In genomic region chr3:123264706-123265105, GRCm38 (mm10) we compare ENCODE assay signal across 8 mouse cellular contexts. TPM values are rescaled to one million over a fixed set of nuclear protein-coding genes. Genes with fewer than 3 reads are reported as not detected.
A peak's percentile ranks its signal among the peaks of the same experiment; 100 is the strongest.
DNase-seq lines count a peak whose midpoint lies in the region; ATAC-seq and TF ChIP-seq lines count a peak whose summit lies in the region.

No protein-coding gene starts in this region.

- peak overlapping the region; percentile 21; the same call in 1 of the 2 replicates for H3K4me3 ChIP-seq in liver, adult 2 months (ENCODE audit: insufficient read depth, low read depth, low read length)
- H3K4me3 ChIP-seq in liver, embryonic 11.5 days (ENCODE audit: low read depth, low read length), result no peak overlapping the region
- peak overlapping the region; percentile 17 for H3K4me3 ChIP-seq in embryonic facial prominence, embryonic 12.5 days
- peak overlapping the region; percentile 31 for H3K4me3 ChIP-seq in hindbrain, embryonic 15.5 days
- H3K4me3 ChIP-seq in lung, postnatal 0 days (ENCODE audit: low read depth, low read length), result peak overlapping the region; percentile 21; the same call in 1 of the 2 replicates

- no peak for ATAC-seq in liver, embryonic 11.5 days (replicated peaks; ENCODE audit: low FRiP score)
- ATAC-seq in embryonic facial prominence, embryonic 12.5 days (ENCODE audit: insufficient number of reproducible peaks, insufficient read depth, low FRiP score, low TSS enrichment), result no peak
- ATAC-seq in hindbrain, embryonic 15.5 days (ENCODE audit: low FRiP score, low read depth), result no peak
- no peak for ATAC-seq in lung, postnatal 0 days

- peaks cover 8% of the 10 kb centered on the region for H3K4me1 ChIP-seq in liver, adult 2 months (ENCODE audit: control insufficient read depth, insufficient read depth, low read length)
- H3K4me1 ChIP-seq in liver, embryonic 11.5 days (replicated peaks; ENCODE audit: control insufficient read depth, insufficient read depth, low read length), result no peaks in the 10 kb centered on the region
- H3K4me1 ChIP-seq in embryonic facial prominence, embryonic 12.5 days, result no peaks in the 10 kb centered on the region
- peaks cover 11% of the 10 kb centered on the region for H3K4me1 ChIP-seq in hindbrain, embryonic 15.5 days (replicated peaks)
- no peaks in the 10 kb centered on the region; the same call in 1 of the 2 replicates for H3K4me1 ChIP-seq in lung, postnatal 0 days (ENCODE audit: insufficient read depth, low read depth, low read length)

- H3K4me2 ChIP-seq in liver, embryonic 11.5 days, result no peak overlapping the region
- peak overlapping the region; percentile 12; the same call in 1 of the 2 replicates for H3K4me2 ChIP-seq in embryonic facial prominence, embryonic 12.5 days (replicated peaks)
- H3K4me2 ChIP-seq in hindbrain, embryonic 15.5 days, result peak overlapping the region; percentile 36
- 0 out of 2 replicates have a peak overlapping the region, but pooled peaks have one; percentile 31 for H3K4me2 ChIP-seq in lung, postnatal 0 days (replicated peaks; ENCODE audit: low read depth, low read length)

- no peak overlapping the region for H3K27ac ChIP-seq in liver, adult 2 months (replicated peaks; ENCODE audit: insufficient read depth, low read depth, low read length)
- no peak overlapping the region for H3K27ac ChIP-seq in liver, embryonic 11.5 days (ENCODE audit: low read depth, low read length)
- no peak overlapping the region for H3K27ac ChIP-seq in embryonic facial prominence, embryonic 12.5 days
- H3K27ac ChIP-seq in hindbrain, embryonic 15.5 days (replicated peaks), result no peak overlapping the region
- H3K27ac ChIP-seq in lung, postnatal 0 days (ENCODE audit: low read length), result no peak overlapping the region

- no peak for TF ChIP-seq CTCF in liver, adult 2 months (IDR thresholded peaks at IDR 0.05; ENCODE audit: low read depth, low read length)
- TF ChIP-seq CTCF in lung, postnatal 0 days (IDR thresholded peaks at IDR 0.05), result no peak

- H3K9me3 ChIP-seq in liver, embryonic 11.5 days (ENCODE audit: control insufficient read depth, low read length), result no peaks in the 10 kb centered on the region
- H3K9me3 ChIP-seq in embryonic facial prominence, embryonic 12.5 days, result no peaks in the 10 kb centered on the region; the same call in 1 of the 2 replicates
- no peaks in the 10 kb centered on the region for H3K9me3 ChIP-seq in hindbrain, embryonic 15.5 days
- H3K9me3 ChIP-seq in lung, postnatal 0 days (ENCODE audit: low read length), result no peaks in the 10 kb centered on the region

- 0 out of 2 replicates have a peak, but pooled peaks cover 3% of the 10 kb centered on the region for H3K79me2 ChIP-seq in liver, adult 2 months (ENCODE audit: control insufficient read depth, insufficient read depth, low read length)

- 67% methylated on average over 6 of the region's 6 CpGs for WGBS in liver, adult 2 months
- WGBS in liver, embryonic 11.5 days, result 61% methylated on average over 6 of the region's 6 CpGs
- WGBS in embryonic facial prominence, embryonic 12.5 days, result 66% methylated on average over 6 of the region's 6 CpGs
- WGBS in hindbrain, embryonic 15.5 days, result 52% methylated on average over 6 of the region's 6 CpGs
- 36% methylated on average over 6 of the region's 6 CpGs for WGBS in lung, postnatal 0 days

- no peak for TF ChIP-seq POLR2A in liver, adult 2 months (IDR thresholded peaks at IDR 0.05; ENCODE audit: extremely low read depth, insufficient read depth, low read length)

- peaks cover 3% of the 10 kb centered on the region for H3K36me3 ChIP-seq in liver, adult 2 months (ENCODE audit: control insufficient read depth, insufficient read depth, low read length)
- no peaks in the 10 kb centered on the region for H3K36me3 ChIP-seq in liver, embryonic 11.5 days (ENCODE audit: control insufficient read depth, insufficient read depth, low read length)
- H3K36me3 ChIP-seq in embryonic facial prominence, embryonic 12.5 days, result no peaks in the 10 kb centered on the region
- H3K36me3 ChIP-seq in hindbrain, embryonic 15.5 days, result no peaks in the 10 kb centered on the region
- H3K36me3 ChIP-seq in lung, postnatal 0 days (ENCODE audit: insufficient read depth, low read length), result no peaks in the 10 kb centered on the region

- TF ChIP-seq EP300 in lung, postnatal 0 days (IDR thresholded peaks at IDR 0.05), result no peak

- H3K27me3 ChIP-seq in liver, adult 2 months (ENCODE audit: control insufficient read depth, insufficient read depth, low read length), result no peaks in the 10 kb centered on the region
- peaks cover 8% of the 10 kb centered on the region; the same call in 1 of the 2 replicates for H3K27me3 ChIP-seq in liver, embryonic 11.5 days (replicated peaks; ENCODE audit: control insufficient read depth, insufficient read depth, low read length)
- no peaks in the 10 kb centered on the region for H3K27me3 ChIP-seq in embryonic facial prominence, embryonic 12.5 days
- peaks cover 15% of the 10 kb centered on the region for H3K27me3 ChIP-seq in hindbrain, embryonic 15.5 days
- H3K27me3 ChIP-seq in lung, postnatal 0 days (replicated peaks; ENCODE audit: insufficient read depth, low read length), result no peaks in the 10 kb centered on the region

- DNase-seq in liver, adult 2 months (ENCODE audit: extremely low read depth, low read depth, low spot score), result no peak
- no peak for DNase-seq in liver, embryonic 11.5 days (ENCODE audit: low spot score)
- peak; percentile 27 for DNase-seq in lung, postnatal 0 days (ENCODE audit: low spot score)
- no peak for DNase-seq in adrenal gland, postnatal 14 days
- no peak for DNase-seq in adrenal gland, postnatal 36 days
- no peak for DNase-seq in spleen, postnatal 4 days (ENCODE audit: low spot score in 2 of 2)

- H3K9ac ChIP-seq in liver, adult 2 months (ENCODE audit: low read depth, low read length), result peak overlapping the region; percentile 42; the same call in 1 of the 2 replicates
- H3K9ac ChIP-seq in liver, embryonic 11.5 days (ENCODE audit: low read depth, low read length), result no peak overlapping the region
- H3K9ac ChIP-seq in embryonic facial prominence, embryonic 12.5 days, result no peak overlapping the region
- H3K9ac ChIP-seq in hindbrain, embryonic 15.5 days, result 0 out of 2 replicates have a peak overlapping the region, but pooled peaks have one; percentile 25
- no peak overlapping the region for H3K9ac ChIP-seq in lung, postnatal 0 days (replicated peaks; ENCODE audit: low read depth)

RNA-seq across cellular contexts. Expression of gene Sec24d, which starts 2.5 kb away (rescaled TPM):
- total RNA-seq in liver, adult 2 months (2014; rRNA removed), result 46.4 and 56.7 TPM in 2 replicates
- polyA plus RNA-seq in liver, adult 2 months (2012; rRNA removed), result 71.9 and 89.7 TPM in 2 replicates
- polyA plus RNA-seq in liver, embryonic 11.5 days (2014; fragmentation: Nextera tagmentation; extraction: Ambion mirVana), result 32.5 and 36.1 TPM in 2 replicates
- 58.5 and 62.6 TPM in 2 replicates for polyA plus RNA-seq in embryonic facial prominence, embryonic 12.5 days (2016; fragmentation: Nextera tagmentation; extraction: Ambion mirVana)
- polyA plus RNA-seq in hindbrain, embryonic 15.5 days (2015; fragmentation: Nextera tagmentation; extraction: Ambion mirVana), result 13.1 and 16.4 TPM in 2 replicates
- 34.9 and 38.7 TPM in 2 replicates for polyA plus RNA-seq in lung, postnatal 0 days (2015; fragmentation: Nextera tagmentation; extraction: Ambion mirVana)
- 93.5 and 106 TPM in 2 replicates for total RNA-seq in adrenal gland, postnatal 14 days (2021)
- total RNA-seq in adrenal gland, postnatal 36 days (2021), result 100 to 1,000 TPM in 1 of 2 experiments, 10 to 100 TPM in 1; 86.7 to 183 TPM

RNA-seq across cellular contexts. Expression of gene Synpo2, which starts 28.8 kb away (rescaled TPM):
- total RNA-seq in liver, adult 2 months (2014; rRNA removed), result 0.34 and 0.37 TPM in 2 replicates
- 0.06 TPM in 2 replicates for polyA plus RNA-seq in liver, adult 2 months (2012; rRNA removed)
- polyA plus RNA-seq in liver, embryonic 11.5 days (2014; fragmentation: Nextera tagmentation; extraction: Ambion mirVana), result 1.9 and 2.4 TPM in 2 replicates
- polyA plus RNA-seq in embryonic facial prominence, embryonic 12.5 days (2016; fragmentation: Nextera tagmentation; extraction: Ambion mirVana), result 8.5 and 8.6 TPM in 2 replicates
- 0.97 and 1.1 TPM in 2 replicates for polyA plus RNA-seq in hindbrain, embryonic 15.5 days (2015; fragmentation: Nextera tagmentation; extraction: Ambion mirVana)
- polyA plus RNA-seq in lung, postnatal 0 days (2015; fragmentation: Nextera tagmentation; extraction: Ambion mirVana), result 2.2 and 2.4 TPM in 2 replicates
- 6.5 and 9.8 TPM in 2 replicates for total RNA-seq in adrenal gland, postnatal 14 days (2021)
- 10 to 100 TPM in 1 of 2 experiments, 1 to 10 TPM in 1; 6.3 to 11.5 TPM for total RNA-seq in adrenal gland, postnatal 36 days (2021)

Comparison
In these comparisons a context has a peak if more than half of its experiments do, and no peak if none do; other contexts are left out.
1. H3K9ac ChIP-seq: peak in liver, adult 2 months (single experiment) and hindbrain, embryonic 15.5 days (single experiment); none in liver, embryonic 11.5 days (single experiment), embryonic facial prominence, embryonic 12.5 days (single experiment) and lung, postnatal 0 days (single experiment).